Comparison of ENCODE assay signal across 8 mouse cellular contexts in the genomic region with DNA sequence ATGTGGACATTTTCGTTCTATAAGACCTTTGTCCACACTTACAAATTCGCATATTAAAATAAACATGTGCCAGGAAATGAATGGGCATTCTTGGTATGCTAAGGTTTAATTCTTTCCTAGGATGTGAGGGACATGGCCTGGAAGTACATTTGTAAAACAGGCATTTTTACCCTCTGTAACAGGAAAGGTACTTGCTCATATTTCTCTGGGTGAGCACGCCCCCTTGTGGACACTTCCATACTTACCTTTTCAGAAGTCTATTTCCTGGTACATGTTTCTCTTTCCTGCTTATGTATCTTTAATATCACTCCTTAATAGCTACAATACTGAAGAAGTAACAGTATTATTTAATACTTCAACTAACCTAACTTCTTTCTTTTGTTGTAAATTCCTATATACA.
DNase-seq lines count a peak whose midpoint lies in the region; TF ChIP-seq lines count a peak whose summit lies in the region.

No protein-coding gene starts in this region.

- DNase-seq in heart, postnatal 10 days = peak; percentile 30 to 54
- no peak for DNase-seq in heart, adult 11 months
- peak; percentile 8 to 39 for DNase-seq in urinary bladder, postnatal 36 days (ENCODE audit: low spot score in 2 of 2)
- DNase-seq in urinary bladder, adult 18-20 months (ENCODE audit: low spot score in 2 of 2) = no peak
- peak; percentile 71 for DNase-seq in brain, embryonic 14.5 days (ENCODE audit: low read depth)
- DNase-seq in heart, postnatal 4 days = peak; percentile 51
- DNase-seq in lung, postnatal 14 days = peak; percentile 75
- peak; percentile 44 to 65 for DNase-seq in thymus, postnatal 36 days

- peak; percentile 39; the same call in 1 of the 2 replicates for TF ChIP-seq CTCF in brain, embryonic 14.5 days (IDR thresholded peaks at IDR 0.05; ENCODE audit: borderline replicate concordance, extremely low read depth, insufficient read depth, insufficient read length)

- intact Hi-C loops in heart, postnatal 10 days (cut with DNase I) = loop anchor here (1.0 to 2.0 kb wide), 2 partner anchors 187 to 375 kb away; no protein-coding TSS in a partner anchor

- no peak for TF ChIP-seq POLR2A in brain, embryonic 14.5 days (IDR thresholded peaks at IDR 0.05; ENCODE audit: borderline replicate concordance, extremely low read depth, insufficient read depth, insufficient read length, poor library complexity, severe bottlenecking)

Comparison
In these comparisons a context has a peak if more than half of its experiments do, and no peak if none do; other contexts are left out.
1. DNase-seq: peak in heart, postnatal 10 days (2 of 2), urinary bladder, postnatal 36 days (2 of 2), brain, embryonic 14.5 days (single experiment), heart, postnatal 4 days (single experiment), lung, postnatal 14 days (single experiment) and thymus, postnatal 36 days (2 of 2); none in heart, adult 11 months (single experiment) and urinary bladder, adult 18-20 months (0 of 2).